Mouse (Mus musculus) lung, postnatal 0 days (tissue): ENCODE data around the gene Ism2.

Experiments
- CTCF ChIP-seq: IDR thresholded peaks from 2 replicates; pipeline ENCODE4 v1.5.1; 2016; ENCODE audit warnings: antibody characterized with exemption, mild to moderate bottlenecking
- EP300 ChIP-seq: IDR thresholded peaks from 2 replicates; pipeline ENCODE4 v1.6.1; 2016; ENCODE audit warnings: antibody characterized with exemption, mild to moderate bottlenecking, control low read depth

DNA sequence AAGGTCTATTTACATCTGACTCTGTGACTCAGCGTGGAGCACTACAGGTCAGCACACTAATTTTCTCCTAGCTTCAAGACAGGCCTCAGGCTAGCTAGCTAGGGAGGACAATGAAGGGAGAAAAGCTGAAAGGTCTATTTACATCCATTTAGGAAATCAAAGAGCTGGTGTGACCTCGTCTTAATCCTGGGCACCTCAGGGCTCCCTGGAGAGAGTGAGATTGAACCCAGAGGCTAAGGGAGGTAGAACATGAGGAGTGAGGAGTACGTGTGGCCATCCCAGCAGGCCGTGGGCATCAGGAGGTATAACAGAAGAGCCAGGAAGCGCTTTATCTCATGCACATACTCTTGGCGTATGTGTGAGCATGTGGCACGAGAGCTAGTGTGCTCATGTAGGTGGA is 15.8 kb downstream of the Ism2 start:
- TF ChIP-seq EP300 (no peak), CTCF (no peak)
